Mouse (Mus musculus) cerebellum, adult 2 months (tissue): ENCODE measurements around the gene 3100002H09Rik.

Experiments used
- CTCF ChIP-seq: fragments of 200-500 bp; IDR thresholded peaks from 2 replicates; pipeline ENCODE4 v1.5.1; 2011; ENCODE audit warnings: low read depth, mild to moderate bottlenecking, control low read depth, low read length, moderate library complexity, borderline replicate concordance; ENCODE audit not compliant: insufficient read depth
- POLR2A ChIP-seq: fragments of 200-500 bp; IDR thresholded peaks from 2 replicates; pipeline ENCODE4 v1.6.1; 2011; ENCODE audit warnings: low read length, control low read depth, borderline replicate concordance; ENCODE audit not compliant: insufficient read depth

GRCm38 (mm10) chr4:124595929-124596328, 14.7 kb downstream of the 3100002H09Rik start:
- TF ChIP-seq POLR2A (no peak), CTCF (no peak)
